Mouse (Mus musculus) retina, postnatal 7 days (tissue): ENCODE results near the gene Usp42.
A peak's percentile ranks its signal among the peaks of the same experiment; 100 is the strongest.

Experiments used
- DNase-seq: peaks from one replicate; pipeline ENCODE4 v3.0.0-alpha.2; 2012; ENCODE audit warnings: low read depth, low spot score

Gene Usp42

GRCm38 (mm10) chr5:143732180-143732891 lies at the start of gene Usp42:
Gene Usp42 (minus strand): TSS chr5:143732280.
- peak; percentile 90 for DNase-seq

GRCm38 (mm10) chr5:143760508-143760907 lies 28.4 kb upstream of the Usp42 start:
- no peak for DNase-seq

GRCm38 (mm10) chr5:143759554-143759953 lies 27.5 kb upstream of the Usp42 start:
- DNase-seq: no peak

- DNase-seq: peak; percentile 49
Measured at GRCm38 (mm10) chr5:143757755-143758443, 25.8 kb upstream of the Usp42 start.

- DNase-seq: no peak
Measured at GRCm38 (mm10) chr5:143755529-143756141, 23.6 kb upstream of the Usp42 start.

- no peak for DNase-seq
Measured at GRCm38 (mm10) chr5:143749630-143750208, 17.6 kb upstream of the Usp42 start.

- no peak for DNase-seq
Measured at GRCm38 (mm10) chr5:143731483-143732112, 482 bp downstream of the Usp42 start.

DNA sequence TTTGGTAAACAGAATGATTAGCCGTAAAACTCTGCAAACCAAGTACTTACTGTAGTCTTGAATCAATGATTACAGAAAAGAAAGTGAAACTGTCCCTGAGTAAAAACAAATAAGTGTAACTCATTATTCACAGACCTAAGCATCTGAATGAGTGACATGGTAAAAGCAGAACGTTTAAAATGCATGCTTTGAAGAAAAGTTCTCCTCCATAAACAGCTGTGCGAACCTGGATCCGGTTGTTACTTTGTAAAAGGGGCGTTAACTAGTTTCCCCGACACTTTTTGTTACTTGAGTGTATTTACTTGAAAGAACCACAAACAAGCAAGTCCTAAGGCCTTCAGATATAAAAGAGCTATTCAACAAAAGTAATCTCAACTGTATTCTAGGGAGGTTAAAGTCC lies 1.2 kb downstream of the Usp42 start:
- no peak for DNase-seq

GRCm38 (mm10) chr5:143721962-143722361 lies 10.1 kb downstream of the Usp42 start:
- DNase-seq: no peak

- no peak for DNase-seq
Measured at GRCm38 (mm10) chr5:143712011-143712800, 19.9 kb downstream of the Usp42 start.

GRCm38 (mm10) chr5:143711326-143711725 lies 20.8 kb downstream of the Usp42 start:
- DNase-seq: peak; percentile 68

DNA sequence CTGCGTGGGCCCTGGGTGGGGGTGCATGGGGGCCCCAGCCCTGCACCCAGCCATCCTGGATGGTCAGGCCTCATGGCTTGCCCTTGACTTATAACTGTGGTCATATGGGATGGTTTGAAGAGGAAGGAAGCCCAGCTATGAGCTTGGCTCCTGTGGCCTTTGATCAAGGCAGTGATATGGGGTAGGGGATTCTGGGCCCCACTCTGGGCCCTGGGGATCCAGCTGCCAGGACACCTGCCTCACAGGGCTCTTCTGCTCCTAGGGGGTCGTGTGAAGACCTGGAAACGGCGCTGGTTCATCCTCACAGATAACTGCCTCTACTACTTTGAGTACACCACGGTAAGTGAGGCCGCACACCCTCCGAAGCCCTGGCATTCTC lies 25.3 kb downstream of the Usp42 start:
- no peak for DNase-seq

GRCm38 (mm10) chr5:143706030-143706821 lies 25.9 kb downstream of the Usp42 start:
- DNase-seq: peak; percentile 92

GRCm38 (mm10) chr5:143705659-143705982 lies 26.5 kb downstream of the Usp42 start:
- no peak for DNase-seq

DNA sequence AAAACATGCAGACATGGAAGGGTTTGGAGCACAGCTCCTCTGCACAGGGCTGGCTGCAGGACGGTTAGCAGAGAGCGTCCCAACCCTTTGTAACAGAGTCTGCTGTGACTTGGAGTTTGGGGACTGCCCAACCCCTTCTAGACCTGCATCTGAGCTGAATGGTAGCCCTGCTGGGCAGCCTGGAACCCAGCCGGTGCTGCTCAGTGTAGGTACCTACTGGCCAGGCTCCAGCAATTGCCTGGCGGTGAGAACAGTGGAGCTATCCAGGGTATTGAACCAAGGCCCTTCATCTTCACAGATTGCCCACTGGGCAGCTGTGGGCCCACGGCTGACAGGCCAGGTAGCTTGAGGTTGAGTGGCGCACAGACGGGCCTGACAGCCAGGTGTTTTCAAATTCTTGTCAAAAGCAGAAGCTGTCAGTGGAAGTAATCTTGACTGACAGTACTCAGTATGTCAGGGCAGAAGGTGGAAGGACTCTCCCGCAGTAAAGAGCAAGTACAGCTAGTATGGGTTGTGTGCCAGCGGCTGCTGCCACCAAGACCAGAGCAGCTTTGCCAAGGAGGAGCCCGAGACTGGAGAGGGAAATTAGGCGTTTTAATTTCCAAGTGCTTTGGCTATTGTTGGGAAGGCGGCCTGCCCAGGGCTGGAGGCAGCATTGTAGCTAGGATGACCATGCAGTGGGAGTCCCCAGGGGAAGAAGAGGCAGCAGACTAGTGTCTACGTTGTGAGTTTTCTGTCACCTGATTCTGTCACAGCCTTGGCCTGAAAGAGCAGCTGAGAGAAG lies 27.0 kb downstream of the Usp42 start:
- no peak for DNase-seq

DNA sequence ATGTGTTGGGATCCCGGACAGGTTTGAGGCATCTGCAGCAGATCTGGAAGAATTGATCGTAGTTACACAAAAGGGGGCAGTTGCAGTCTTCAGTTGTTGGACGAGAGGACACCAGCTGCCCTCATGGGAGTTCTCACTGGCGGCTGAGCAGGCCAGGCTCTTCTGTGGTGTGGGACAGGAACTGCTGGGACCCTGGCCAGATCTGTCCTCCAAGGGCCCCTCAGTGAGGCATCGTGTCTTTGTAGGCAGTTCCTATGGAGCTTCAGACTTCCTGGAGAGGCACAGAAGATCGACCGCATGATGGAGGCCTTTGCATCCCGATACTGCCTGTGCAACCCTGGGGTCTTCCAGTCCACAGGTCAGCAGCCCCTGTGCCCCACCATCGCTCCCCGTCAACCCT lies 31.0 kb downstream of the Usp42 start:
- DNase-seq: no peak

DNA sequence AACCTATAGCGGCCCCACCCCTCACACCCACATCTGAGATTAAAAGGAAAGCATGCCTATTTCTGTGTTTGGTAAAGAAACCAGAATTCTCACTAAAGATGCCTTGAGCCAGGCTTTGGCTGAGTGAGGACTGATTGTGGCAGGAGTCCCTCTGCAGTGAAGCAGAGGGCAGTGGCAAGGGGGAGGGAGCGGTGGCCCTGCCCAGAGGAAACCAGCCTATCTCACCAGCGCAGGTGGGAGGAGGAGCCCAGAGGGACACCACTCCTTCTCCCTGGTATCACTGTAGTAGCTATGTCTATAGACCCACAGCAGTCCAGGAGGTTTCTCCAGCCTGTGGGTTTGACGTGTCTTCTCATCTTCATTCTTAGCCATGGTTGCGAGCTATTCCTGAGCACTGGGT lies 31.8 kb downstream of the Usp42 start:
- DNase-seq: no peak

DNA sequence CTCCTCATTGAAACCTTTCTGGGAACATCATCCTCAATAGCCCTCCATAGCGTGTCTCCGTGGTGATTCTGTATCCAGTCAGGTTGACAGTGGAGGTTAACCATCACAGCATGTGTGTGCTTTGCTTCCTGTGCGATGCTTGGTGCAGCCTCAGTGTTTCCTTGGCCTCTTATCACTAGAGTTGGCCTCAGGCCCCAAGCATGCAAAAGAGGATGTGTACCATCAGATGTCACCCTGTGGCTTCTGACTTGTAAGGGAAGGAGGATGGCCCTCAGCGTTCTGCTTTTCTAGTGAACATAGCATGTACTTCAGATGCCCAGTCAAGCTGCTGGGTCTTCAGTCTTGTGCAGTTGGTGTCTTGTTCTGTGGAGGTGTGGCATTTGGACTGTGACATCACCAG lies 33.6 kb downstream of the Usp42 start:
- DNase-seq: no peak

DNA sequence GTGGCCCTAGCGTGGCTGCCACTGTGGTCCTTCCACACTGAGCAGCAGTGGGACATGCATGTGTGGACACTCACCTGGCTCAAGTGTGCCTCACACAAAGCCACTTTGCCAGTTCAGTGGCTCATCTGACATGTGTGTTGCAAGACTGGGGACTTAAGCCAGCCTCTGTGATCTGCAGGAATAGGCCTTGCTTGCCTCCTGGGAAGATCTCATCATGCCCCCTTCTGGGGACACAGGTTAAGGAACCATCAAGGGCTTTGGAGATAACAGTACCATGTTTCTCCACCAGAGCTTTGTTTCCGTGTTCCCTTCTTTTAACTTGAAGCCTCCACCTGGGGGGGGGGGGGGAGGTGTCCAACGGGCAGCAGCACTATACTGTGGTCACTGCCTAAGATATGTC lies 35.8 kb downstream of the Usp42 start:
- DNase-seq: peak; percentile 11

DNA sequence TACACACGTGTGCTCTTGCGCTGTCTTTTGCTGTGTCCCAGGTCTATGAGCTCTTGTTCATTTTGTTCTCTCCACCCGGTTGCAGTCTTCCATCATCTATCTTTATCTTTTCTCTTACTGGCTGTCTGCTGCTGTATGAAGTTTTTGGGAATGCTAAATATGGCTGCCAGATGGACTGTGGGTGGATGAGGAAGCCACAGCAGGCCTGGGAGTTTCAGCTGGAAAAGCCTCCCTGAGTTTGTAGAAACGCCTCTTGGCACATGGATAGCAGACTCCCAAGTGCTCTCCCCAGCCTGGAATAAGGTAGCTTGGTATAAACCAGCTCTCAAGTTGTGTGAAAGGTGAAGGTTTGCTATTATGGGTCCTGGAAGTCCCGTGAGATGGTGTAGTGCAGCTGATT lies 41.2 kb downstream of the Usp42 start:
- no peak for DNase-seq
